Mouse (Mus musculus): ENCODE measurements at regions not wholly inside any gene's neighbourhood (a gene's known extent, or its start where the extent isn't known, plus 50 kb on each side); places are given as distances from the start of the nearest gene placed in this dataset.

GRCm38 (mm10) chr2:143133931-143134330, 55.7 kb downstream of the Otor start:
- DNase-seq (ENCODE audit: low spot score in 2 of 2), result no peak

- no peak for DNase-seq (ENCODE audit: low spot score in 2 of 2)
Measured at GRCm38 (mm10) chr2:143149189-143149588, 70.9 kb downstream of the Otor start.

DNA sequence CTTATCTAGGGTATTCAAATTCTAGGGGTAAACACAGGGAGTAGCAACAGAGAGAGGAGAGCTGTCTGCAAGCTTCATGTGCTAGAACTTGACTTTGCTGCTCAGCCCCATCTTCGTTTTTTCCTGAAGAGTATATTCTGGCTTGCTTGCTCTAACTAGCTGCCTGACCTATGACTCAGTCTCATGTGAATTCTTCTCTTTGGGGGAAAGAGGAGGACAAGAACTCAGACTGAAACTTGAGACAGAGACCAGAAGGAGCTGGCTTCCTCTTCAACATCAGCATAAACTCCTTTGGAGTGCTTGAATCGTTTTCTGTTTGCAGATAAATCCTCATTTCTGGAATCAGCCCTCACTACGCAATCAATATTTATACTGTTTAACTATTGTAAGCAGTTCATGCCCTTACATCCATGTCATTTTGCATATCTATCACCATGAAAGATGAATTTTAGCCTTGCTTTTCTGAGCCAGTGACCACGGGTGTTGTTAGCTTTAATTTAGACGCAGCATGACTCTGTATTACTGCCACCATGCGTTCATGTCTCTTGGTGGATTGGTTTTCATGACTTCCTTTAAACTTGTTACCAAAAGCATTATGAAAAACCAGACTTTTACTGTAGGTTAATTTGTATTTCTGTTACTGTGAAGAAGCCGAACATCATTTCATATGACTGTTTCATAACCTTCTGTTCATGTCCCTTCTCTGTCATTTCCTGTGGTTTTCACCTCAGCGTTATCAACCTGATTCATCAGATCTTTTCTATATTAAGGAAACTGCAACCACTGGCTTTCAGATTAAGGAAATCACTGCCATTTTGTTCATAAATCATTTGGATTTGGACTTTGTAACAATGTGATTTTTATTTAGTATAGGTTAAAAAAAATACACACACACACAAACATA, 86.1 kb downstream of the Otor start:
- no peak for DNase-seq (ENCODE audit: low spot score in 2 of 2)

DNA sequence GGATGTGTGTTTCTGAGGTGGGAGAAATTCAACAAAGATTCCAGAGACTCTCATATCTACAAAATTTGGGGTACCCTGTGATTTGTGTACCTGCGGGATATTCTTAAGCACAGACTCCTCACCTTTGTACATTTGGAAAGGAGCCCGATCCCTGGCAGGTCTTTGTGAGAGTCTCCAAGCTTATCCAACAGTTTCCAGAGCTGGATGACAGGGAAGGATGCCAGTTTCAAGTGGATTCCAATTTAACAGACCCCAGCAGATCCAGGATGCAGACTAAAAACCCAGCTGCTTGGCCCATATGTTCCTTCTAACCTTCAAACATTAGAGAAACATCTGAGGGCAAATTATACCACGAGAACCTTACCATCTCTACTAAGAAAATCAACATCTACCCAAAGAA, 88.5 kb downstream of the Otor start:
- no peak for DNase-seq (ENCODE audit: low spot score in 2 of 2)

DNA sequence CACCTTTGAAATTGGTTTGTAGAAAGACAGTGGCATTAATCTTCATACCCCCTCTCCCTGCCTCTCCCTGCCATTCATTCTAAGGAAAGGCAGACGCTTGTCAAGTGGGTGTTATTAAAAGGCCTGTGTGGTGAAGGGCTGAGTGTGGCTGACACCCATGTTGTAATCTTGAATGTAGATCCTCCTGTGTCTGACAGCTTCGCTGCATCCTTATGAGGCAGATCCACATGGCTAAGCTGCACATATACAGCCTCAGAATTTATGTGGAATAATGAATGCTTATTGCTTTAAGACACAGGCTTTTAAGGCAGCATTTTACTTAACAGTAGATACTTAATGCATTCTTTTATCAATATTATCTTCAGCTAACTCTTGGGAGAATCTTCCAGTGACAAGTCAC, 92.4 kb downstream of the Otor start:
- DNase-seq (ENCODE audit: low spot score in 2 of 2), result no peak

- no peak for DNase-seq (ENCODE audit: low spot score in 2 of 2)
Measured at GRCm38 (mm10) chr2:143184614-143185013, 106.3 kb downstream of the Otor start.

- no peak for DNase-seq (ENCODE audit: low spot score in 2 of 2)
Measured at GRCm38 (mm10) chr2:143192256-143193164, 114.2 kb downstream of the Otor start.

DNA sequence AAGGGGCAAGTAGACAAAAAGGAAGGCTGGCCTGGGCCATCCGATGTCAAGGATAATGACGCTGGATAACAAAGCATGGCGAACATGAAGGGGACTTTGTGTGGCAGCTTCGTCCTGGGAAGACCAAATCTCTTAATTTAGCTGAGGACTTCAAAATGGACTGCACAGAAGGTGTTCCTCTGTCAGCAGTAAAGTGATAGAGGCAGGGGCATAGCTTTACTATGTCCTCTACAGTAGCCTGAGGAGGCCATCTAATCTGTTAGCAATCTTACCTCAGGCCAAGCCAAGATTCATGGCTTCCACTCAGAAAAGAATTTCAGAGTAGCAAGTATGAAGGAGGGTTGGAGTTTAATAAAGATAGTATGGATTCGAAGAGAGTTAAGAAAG, 114.9 kb downstream of the Otor start:
- DNase-seq (ENCODE audit: low spot score in 2 of 2), result no peak

DNA sequence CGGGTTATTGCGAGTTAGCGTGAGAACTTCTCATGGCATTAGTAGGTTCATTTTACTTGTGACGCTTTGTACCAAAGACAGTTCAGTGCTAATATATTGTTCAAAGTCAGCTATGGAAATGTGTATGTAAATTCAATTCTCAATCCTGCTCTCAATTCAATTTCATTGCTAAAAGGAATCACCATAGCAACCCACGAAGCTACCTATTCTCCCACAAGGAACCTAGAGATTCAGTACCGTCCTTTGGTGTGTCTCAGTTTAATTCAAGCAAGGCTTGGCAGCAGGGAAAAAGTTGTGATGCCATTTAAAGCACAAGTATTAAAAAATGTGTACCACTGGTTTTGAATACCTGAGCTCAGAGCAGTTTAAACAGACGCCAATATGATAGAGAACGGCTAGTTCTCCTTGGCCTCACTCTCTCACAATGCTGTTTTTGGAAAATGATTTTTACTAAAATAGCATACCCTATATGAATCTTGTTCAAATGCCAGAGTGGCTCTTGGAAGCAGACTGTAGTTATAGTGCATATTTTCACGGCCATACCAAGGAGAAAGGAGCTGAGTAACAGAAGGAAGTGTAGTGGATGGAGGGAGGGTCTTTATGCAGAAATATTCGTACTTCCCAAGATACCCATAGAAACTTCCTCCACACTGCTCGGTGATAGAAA, 121.4 kb downstream of the Otor start:
- DNase-seq (ENCODE audit: low spot score in 2 of 2), result no peak

DNA sequence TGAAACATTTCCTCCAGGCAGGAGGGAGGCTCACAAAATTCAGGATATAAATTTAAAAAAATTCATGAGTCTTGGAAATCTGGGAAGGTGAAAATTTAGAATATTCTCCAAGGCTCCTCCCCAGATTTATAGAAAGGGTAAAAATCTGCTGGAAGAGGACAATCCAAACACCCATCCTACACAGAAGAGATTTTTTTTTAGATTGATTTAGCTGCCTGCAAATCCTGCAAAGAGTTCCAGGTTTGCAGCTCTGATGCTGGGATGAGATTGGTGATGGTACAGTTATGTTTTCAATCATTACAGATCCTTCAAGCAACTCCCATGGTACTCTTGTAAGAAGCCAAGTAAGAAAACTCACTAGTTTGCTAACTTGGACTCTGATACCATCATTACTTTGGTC, 127.8 kb downstream of the Otor start:
- no peak for DNase-seq (ENCODE audit: low spot score in 2 of 2)

DNA sequence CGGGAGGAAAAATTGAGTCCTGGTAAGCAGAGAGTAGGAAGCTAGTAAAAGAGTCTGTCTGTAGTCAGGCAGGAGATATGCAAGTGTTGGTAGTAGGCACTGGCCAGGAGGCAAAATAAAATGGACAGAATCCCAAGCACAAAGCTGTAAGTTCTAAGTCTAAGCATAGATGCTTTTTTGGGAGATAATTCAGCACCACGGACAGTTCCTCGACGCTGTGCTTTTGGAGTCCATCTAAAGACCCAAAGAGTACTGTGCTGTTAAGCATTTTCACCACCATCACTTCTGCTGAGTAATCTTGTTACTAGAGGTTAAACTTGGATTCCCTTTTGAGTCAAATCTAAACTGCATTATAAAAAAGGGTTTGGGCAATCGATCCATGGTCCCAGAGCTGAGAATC, 128.9 kb downstream of the Otor start:
- no peak for DNase-seq (ENCODE audit: low spot score in 2 of 2)

DNA sequence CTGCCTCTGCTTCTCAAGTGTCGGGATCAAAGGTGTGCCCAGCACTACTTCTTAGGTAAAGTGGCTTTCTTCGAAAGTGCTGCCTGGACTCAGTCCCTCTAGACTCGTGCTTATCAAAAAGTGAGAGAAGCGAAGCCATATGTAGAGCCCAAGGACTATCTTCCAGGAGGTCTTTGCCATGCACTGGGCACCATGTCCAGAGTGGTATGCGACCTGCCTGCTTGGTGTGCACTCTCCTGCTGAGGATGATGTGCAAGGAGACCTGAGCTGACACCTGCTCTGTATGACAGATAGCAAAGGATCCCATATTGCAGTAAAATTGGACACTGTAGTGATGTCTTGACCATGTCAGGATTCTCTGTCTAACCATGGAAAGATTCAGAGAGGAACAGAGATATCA, 139.0 kb downstream of the Otor start:
- DNase-seq (ENCODE audit: low spot score in 2 of 2), result no peak

DNA sequence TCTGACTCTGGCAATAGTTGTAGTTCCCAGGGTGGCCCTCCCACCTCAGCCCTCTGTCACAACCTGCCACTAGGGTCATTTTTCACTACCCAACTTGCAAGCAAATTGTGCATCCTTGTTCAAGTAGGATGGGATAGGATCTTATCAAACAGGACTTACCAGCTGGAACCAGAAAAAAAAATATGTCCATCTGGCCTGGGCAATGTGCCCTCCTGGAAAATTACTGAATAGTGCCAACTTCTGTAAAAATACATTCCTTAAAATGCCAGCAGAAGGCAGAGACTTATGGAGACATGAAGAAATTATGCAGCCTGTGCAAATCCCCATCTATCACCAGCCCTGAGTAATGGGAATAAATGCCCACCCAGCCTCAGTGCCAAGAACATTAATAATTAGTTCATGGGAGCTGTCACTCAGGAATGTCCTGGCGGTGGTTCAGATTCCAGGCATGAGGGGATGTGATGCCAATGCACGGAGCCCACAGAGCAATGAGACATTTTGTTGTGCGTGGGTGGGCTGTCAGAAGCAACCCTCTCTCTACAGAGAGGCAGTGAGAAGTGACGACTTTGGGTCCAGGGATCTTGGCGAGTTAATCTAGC, 139.6 kb downstream of the Otor start:
- DNase-seq (ENCODE audit: low spot score in 2 of 2), result peak; percentile 53 to 56

DNA sequence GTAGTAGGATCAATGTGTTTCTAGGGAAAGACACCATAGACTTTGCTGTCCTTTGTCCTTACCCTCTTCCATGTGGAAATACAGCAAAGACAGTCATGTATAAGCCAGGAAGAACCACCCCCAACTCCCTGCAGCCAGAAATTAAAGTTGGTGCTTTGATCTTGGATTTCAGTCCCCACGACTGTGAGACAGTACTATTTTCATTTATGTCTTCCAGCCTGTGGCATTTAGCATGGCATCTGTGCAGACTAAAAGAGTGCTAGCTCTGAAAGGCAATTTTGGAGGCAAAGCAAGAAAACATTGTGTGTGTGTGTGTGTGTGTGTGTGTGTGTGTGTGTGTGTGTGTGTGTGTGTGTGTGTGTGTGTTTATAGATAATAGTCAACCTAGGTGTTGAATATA, 144.1 kb downstream of the Otor start:
- no peak for DNase-seq (ENCODE audit: low spot score in 2 of 2)

DNA sequence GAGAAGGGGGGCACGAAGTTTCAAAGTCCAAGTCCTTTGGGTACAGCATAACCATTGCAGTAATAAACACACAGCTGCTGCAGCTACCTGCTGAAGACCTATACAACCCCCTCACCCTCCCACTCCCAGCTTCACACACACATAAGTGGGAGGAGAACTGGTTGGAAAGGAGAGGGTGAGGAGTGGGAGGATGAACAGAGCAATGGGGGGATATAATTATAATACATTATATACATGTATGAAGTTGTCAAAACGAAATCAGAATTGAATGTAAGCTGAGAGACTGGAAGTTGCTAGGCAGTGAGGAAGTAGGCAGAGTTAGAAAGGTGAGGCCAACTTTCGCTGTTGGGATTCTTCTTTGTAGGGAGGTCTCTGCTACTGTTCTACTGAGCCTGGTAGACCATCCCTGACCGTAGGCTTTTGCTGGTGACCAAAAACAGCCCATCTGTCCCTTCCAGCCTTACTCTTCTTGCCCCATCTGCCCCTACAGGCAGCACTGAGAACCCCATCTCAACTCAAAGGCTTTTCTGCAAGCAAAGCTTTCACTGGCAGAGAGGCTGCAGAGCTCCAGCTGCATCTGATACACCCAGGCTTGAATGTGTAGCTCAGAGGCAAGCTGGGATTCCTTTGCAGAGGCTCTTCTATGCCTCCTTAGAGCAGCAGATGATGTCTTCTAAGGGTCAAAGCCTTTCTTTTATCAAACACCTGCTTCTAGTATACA, 146.3 kb downstream of the Otor start:
- DNase-seq (ENCODE audit: low spot score in 2 of 2), result no peak

DNA sequence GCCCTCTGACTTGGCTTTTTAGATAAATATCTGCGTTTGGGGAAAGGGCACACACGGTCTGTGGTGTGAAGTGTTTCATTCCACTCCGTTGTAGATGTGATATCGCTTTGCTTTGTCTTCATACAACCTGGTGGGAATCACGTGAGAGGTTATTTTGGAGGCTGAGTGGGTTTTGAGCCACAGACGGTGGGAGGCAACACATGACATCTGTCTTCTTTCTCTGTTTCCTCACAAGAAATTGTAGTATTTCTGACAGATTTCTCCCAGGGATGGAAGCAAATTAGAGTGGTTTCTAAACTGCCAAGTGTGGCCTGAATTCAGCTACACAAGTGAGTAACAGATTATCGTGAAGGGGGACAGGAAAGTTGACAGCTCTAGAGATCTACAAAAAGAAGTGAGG, 155.5 kb downstream of the Otor start:
- DNase-seq (ENCODE audit: low spot score in 2 of 2), result no peak

GRCm38 (mm10) chr2:143240274-143240673, 162.0 kb downstream of the Otor start:
- DNase-seq (ENCODE audit: low spot score in 2 of 2), result no peak

- no peak for DNase-seq (ENCODE audit: low spot score in 2 of 2)
Measured at GRCm38 (mm10) chr2:143243741-143244140, 165.5 kb downstream of the Otor start.

DNA sequence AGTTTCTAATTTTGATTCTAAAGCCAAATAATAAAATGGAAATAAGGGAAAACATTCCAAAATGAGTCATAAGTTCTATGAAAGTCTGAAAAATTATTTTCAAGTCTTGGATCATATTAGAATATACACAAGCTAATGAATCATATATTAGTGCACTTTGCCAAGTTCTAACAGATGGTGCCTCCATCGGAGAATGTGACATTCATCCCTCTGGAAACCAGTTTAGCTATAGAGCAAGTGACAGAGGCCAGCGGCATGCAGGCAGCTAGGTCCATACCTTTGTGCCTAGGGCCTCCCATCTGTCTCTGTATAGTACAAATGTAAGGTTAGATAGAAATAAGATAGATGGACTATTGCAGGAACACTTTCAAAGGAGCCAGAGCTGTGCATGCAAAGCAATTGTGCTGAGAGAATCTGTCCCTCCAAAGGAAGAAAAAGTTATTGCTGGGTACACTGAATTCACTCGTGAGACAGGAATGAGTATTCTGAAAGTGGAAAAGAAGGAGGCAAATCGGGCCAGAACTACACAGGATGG, 167.9 kb downstream of the Otor start:
- no peak for DNase-seq (ENCODE audit: low spot score in 2 of 2)

DNA sequence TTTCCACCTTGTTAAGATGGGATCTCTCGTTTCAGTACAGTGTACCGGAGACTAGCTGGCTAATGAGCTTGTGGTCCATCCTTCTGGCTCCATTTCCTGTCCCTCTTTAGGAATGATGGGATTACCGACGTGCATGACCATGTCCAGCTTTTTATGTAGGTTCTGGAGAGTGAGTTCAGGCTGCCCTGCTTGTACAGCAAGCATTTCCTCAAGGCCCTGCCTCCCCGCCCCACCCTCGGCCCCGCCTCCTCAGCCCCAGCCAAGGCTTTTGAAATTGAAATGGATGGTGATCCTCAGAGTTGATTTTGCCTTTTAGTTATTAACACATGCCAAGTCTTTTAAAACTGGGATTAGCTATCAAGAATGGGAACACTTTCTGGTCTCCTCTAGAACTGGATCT, 190.8 kb downstream of the Otor start:
- DNase-seq (ENCODE audit: low spot score in 2 of 2), result no peak

DNA sequence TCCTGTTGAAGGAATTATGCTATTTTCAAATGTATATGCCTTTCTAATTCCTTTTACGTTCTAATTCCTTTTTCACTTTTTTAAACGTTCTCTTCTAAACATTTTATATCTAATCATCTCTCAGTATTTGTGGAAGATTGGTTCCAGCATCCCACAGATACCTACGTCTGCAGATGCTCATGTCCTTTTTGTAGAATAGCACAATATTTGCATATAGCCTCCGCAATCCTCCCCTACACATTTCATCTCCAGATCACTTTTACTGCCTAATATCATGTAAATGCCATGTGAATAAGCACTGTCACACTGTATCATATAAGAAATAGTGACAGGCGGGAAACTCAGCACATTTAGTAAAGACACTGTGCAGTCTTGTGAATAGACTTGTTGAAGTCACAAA, 192.6 kb downstream of the Otor start:
- no peak for DNase-seq (ENCODE audit: low spot score in 2 of 2)

Measured in frontal cortex, postnatal 25 days (tissue).